Mouse (Mus musculus) heart, embryonic 13.5 days (tissue): ENCODE measurements around the gene Hrh2. TPM values are rescaled to one million over a fixed set of nuclear protein-coding genes. Genes with fewer than 3 reads are reported as not detected.

Experiments
- ATAC-seq: fragments of 200-750 bp; cut with Nextera tagmentation; 2 replicates; pipeline ENCODE4 v1.8.0; 2017; ENCODE audit warnings: moderate TSS enrichment; ENCODE audit not compliant: insufficient number of reproducible peaks, low FRiP score, low TSS enrichment; ENCODE audit errors: extremely low read depth
- H3K27ac ChIP-seq: fragments of 300-500 bp; sonication (generic); replicated peaks from 2 replicates; pipeline ENCODE4 v1.5.1; 2015; ENCODE audit warnings: moderate library complexity, mild to moderate bottlenecking, inconsistent platforms
- H3K27me3 ChIP-seq: fragments of 300-500 bp; sonication (generic); replicated peaks from 2 replicates; pipeline ENCODE4 v1.6.1; 2015; ENCODE audit warnings: mild to moderate bottlenecking, inconsistent platforms
- H3K36me3 ChIP-seq: fragments of 300-500 bp; sonication (generic); 2 replicates; pipeline ENCODE4 v1.6.1; 2015; ENCODE audit warnings: mild to moderate bottlenecking, inconsistent platforms
- H3K4me1 ChIP-seq: fragments of 300-500 bp; sonication (generic); 2 replicates; pipeline ENCODE4 v1.6.1; 2015; ENCODE audit warnings: inconsistent platforms
- H3K4me2 ChIP-seq: fragments of 300-500 bp; sonication (generic); 2 replicates; pipeline ENCODE4 v1.6.1; 2015; ENCODE audit warnings: inconsistent platforms, mild to moderate bottlenecking, moderate library complexity
- H3K4me3 ChIP-seq: fragments of 300-500 bp; sonication (generic); 2 replicates; pipeline ENCODE4 v1.5.1; 2015; ENCODE audit warnings: moderate library complexity, mild to moderate bottlenecking, inconsistent platforms
- H3K9ac ChIP-seq: fragments of 300-500 bp; sonication (generic); 2 replicates; pipeline ENCODE4 v1.6.1; 2015; ENCODE audit warnings: inconsistent platforms, mild to moderate bottlenecking, moderate library complexity
- H3K9me3 ChIP-seq: fragments of 300-500 bp; sonication (generic); 2 replicates; pipeline ENCODE4 v1.6.1; 2016; ENCODE audit warnings: inconsistent platforms
- WGBS: fragments of 180-500 bp; shearing (Covaris S2); methylation state at CpG from one replicate; pipeline ENCODE4 v1.1.7; 2015; ENCODE audit warnings: mixed read lengths; 5-methylcytosine and 5-hydroxymethylcytosine counted together
- polyA plus RNA-seq: library from polyadenylated mRNA; unstranded; fragments of >200 nt; fragmentation: Nextera tagmentation; extraction: Ambion mirVana; gene quantifications from 2 replicates; pipeline ENCODE4 v1.2.1, GENCODE M21; 2015

The Hrh2 gene
- polyA plus RNA-seq, 1 experiment from 2014 or later: 0.05 TPM

DNA sequence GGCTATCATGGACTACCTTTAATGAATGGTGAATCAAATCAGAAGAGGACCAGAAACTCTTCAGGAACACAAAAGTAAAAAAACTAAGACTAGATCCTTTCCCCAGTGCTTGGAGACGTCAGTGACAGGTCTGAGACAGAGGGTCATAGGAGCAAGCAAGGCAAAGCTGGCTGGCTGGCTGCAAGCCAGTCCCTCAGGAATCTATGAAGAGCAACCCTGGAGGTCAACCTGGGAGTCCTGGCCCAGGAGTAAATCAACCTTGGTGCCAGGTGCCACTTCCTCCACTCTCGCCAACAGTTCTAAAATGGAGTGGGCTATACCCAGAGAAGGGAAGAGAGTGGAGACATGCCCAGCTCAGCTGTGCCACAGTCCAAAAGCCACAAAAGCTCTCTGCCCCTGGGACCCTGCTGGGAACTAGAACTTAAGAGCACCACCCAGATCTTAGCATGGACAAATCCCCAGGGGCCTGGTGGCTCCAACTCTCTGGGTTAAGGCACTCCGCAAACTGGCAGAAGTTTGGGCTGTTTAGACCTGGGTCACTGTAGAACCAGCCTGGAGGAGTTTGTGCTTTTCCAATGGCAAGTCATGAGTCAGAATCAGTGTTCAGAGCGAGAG, 15.4 kb upstream of the Hrh2 start:
- WGBS: 73% methylated on average over 4 of the region's 4 CpGs

GRCm38 (mm10) chr13:54177346-54177745, 14.6 kb upstream of the Hrh2 start:
- Histone ChIP-seq H3K9me3 (0 out of 2 replicates have a peak, but pooled peaks cover 4% of the 10 kb centered on the region), H3K9ac (no peak overlapping the region), H3K36me3 (no peaks in the 10 kb centered on the region), H3K4me3 (no peak overlapping the region), H3K4me1 (peaks cover 18% of the 10 kb centered on the region), H3K4me2 (no peak overlapping the region), H3K27me3 (no peaks in the 10 kb centered on the region; the same call in 1 of the 2 replicates), H3K27ac (no peak overlapping the region)
- 63% methylated on average over 2 of the region's 2 CpGs for WGBS
- no peak for ATAC-seq

More for the DNA sequence above, 15.4 kb upstream of the Hrh2 start:
- no peaks in the 10 kb centered on the region for H3K36me3 ChIP-seq
- 0 out of 2 replicates have a peak, but pooled peaks cover 4% of the 10 kb centered on the region for H3K9me3 ChIP-seq
- peaks cover 18% of the 10 kb centered on the region for H3K4me1 ChIP-seq
- H3K4me3 ChIP-seq: no peak overlapping the region
- no peak for ATAC-seq
- H3K9ac ChIP-seq: no peak overlapping the region
- no peak overlapping the region for H3K4me2 ChIP-seq
- no peak overlapping the region for H3K27ac ChIP-seq
- no peaks in the 10 kb centered on the region; the same call in 1 of the 2 replicates for H3K27me3 ChIP-seq

GRCm38 (mm10) chr13:54178647-54179046, 13.3 kb upstream of the Hrh2 start:
- ATAC-seq: no peak
- H3K4me2 ChIP-seq: no peak overlapping the region
- WGBS: 34% methylated on average over 5 of the region's 5 CpGs

GRCm38 (mm10) chr13:54179971-54180370, 12.0 kb upstream of the Hrh2 start:
- no peak for ATAC-seq

More at GRCm38 (mm10) chr13:54178647-54179046, 13.3 kb upstream of the Hrh2 start:
- no peak overlapping the region for H3K9ac ChIP-seq
- H3K27ac ChIP-seq: no peak overlapping the region
- peaks cover 18% of the 10 kb centered on the region for H3K4me1 ChIP-seq
- no peak overlapping the region for H3K4me3 ChIP-seq
- H3K9me3 ChIP-seq: 0 out of 2 replicates have a peak, but pooled peaks cover 4% of the 10 kb centered on the region
- no peaks in the 10 kb centered on the region; the same call in 1 of the 2 replicates for H3K27me3 ChIP-seq
- no peaks in the 10 kb centered on the region for H3K36me3 ChIP-seq

GRCm38 (mm10) chr13:54180461-54180860, 11.5 kb upstream of the Hrh2 start:
- Histone ChIP-seq H3K4me1 (peaks cover 18% of the 10 kb centered on the region), H3K36me3 (no peaks in the 10 kb centered on the region), H3K9me3 (no peaks in the 10 kb centered on the region), H3K4me2 (no peak overlapping the region), H3K4me3 (no peak overlapping the region), H3K9ac (no peak overlapping the region), H3K27ac (no peak overlapping the region), H3K27me3 (no peaks in the 10 kb centered on the region; the same call in 1 of the 2 replicates)
- 45% methylated on average over 3 of the region's 3 CpGs for WGBS
- ATAC-seq: no peak

More at GRCm38 (mm10) chr13:54179971-54180370, 12.0 kb upstream of the Hrh2 start:
- Histone ChIP-seq H3K27me3 (no peaks in the 10 kb centered on the region; the same call in 1 of the 2 replicates), H3K36me3 (no peaks in the 10 kb centered on the region), H3K27ac (no peak overlapping the region), H3K4me1 (peaks cover 18% of the 10 kb centered on the region), H3K4me2 (no peak overlapping the region), H3K9ac (no peak overlapping the region), H3K4me3 (no peak overlapping the region), H3K9me3 (0 out of 2 replicates have a peak, but pooled peaks cover under 1% of the 10 kb centered on the region)
- WGBS: 67% methylated on average over 3 of the region's 3 CpGs

GRCm38 (mm10) chr13:54181318-54181717, 10.6 kb upstream of the Hrh2 start:
- Histone ChIP-seq H3K9ac (no peak overlapping the region), H3K36me3 (no peaks in the 10 kb centered on the region), H3K4me3 (no peak overlapping the region), H3K27ac (no peak overlapping the region), H3K4me1 (peaks cover 18% of the 10 kb centered on the region), H3K4me2 (no peak overlapping the region), H3K27me3 (no peaks in the 10 kb centered on the region; the same call in 1 of the 2 replicates), H3K9me3 (no peaks in the 10 kb centered on the region)
- 78% methylated on average over 6 of the region's 6 CpGs for whole genome bisulfite sequencing
- no peak for ATAC-seq

GRCm38 (mm10) chr13:54181947-54182346, 10.0 kb upstream of the Hrh2 start:
- no peak for ATAC-seq
- Histone ChIP-seq H3K36me3 (no peaks in the 10 kb centered on the region), H3K9me3 (no peaks in the 10 kb centered on the region), H3K9ac (no peak overlapping the region), H3K27ac (no peak overlapping the region), H3K4me1 (peaks cover 18% of the 10 kb centered on the region), H3K4me3 (no peak overlapping the region), H3K4me2 (no peak overlapping the region), H3K27me3 (no peaks in the 10 kb centered on the region; the same call in 1 of the 2 replicates)
- 79% methylated on average over 4 of the region's 4 CpGs for WGBS

- no peak for ATAC-seq
- no peaks in the 10 kb centered on the region for H3K4me1 ChIP-seq
- no peak overlapping the region for H3K4me3 ChIP-seq
- H3K9ac ChIP-seq: no peak overlapping the region
- H3K36me3 ChIP-seq: no peaks in the 10 kb centered on the region
- H3K4me2 ChIP-seq: no peak overlapping the region
- 71% methylated on average over 5 of the region's 5 CpGs for WGBS
- H3K27ac ChIP-seq: no peak overlapping the region
- no peaks in the 10 kb centered on the region for H3K9me3 ChIP-seq
- H3K27me3 ChIP-seq: peaks cover 16% of the 10 kb centered on the region; the same call in 1 of the 2 replicates
These were observed 5.5 kb upstream of the Hrh2 start for GRCm38 (mm10) chr13:54186394-54186793.

DNA sequence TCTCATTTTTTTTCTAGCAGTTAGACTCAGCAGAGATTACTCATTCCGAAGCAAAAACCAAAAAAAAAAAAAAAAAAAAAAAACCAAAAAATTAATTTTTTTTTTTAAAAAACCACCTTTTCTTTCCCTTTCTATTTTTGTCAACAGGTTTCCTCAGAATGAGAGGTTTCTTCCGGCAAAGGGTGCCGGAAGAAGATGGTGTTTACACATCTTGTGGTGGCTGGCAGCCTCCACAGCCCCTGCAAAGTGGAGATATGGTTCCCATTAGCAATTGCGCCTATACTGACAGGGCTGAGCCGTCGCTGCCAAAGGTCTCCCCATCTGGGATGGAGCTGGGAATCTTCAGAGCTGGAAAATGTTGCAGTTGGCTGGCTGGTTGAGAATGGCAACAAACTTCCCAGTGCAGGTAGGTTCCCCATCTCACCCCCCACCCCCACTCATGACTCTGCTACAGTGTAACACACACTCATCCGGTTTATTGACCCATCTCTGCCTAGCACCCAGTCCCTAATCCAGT, 3.7 kb upstream of the Hrh2 start:
- H3K9ac ChIP-seq: no peak overlapping the region
- H3K4me2 ChIP-seq: no peak overlapping the region
- WGBS: 58% methylated on average over 7 of the region's 7 CpGs
- ATAC-seq: no peak
- H3K27ac ChIP-seq: no peak overlapping the region
- H3K36me3 ChIP-seq: no peaks in the 10 kb centered on the region
- H3K4me1 ChIP-seq: peaks cover 8% of the 10 kb centered on the region
- H3K27me3 ChIP-seq: peaks cover 32% of the 10 kb centered on the region
- no peaks in the 10 kb centered on the region for H3K9me3 ChIP-seq
- no peak overlapping the region for H3K4me3 ChIP-seq

- Histone ChIP-seq H3K9ac (no peak overlapping the region), H3K27me3 (peaks cover 48% of the 10 kb centered on the region)
These were observed 2.0 kb upstream of the Hrh2 start for GRCm38 (mm10) chr13:54189896-54190295.

DNA sequence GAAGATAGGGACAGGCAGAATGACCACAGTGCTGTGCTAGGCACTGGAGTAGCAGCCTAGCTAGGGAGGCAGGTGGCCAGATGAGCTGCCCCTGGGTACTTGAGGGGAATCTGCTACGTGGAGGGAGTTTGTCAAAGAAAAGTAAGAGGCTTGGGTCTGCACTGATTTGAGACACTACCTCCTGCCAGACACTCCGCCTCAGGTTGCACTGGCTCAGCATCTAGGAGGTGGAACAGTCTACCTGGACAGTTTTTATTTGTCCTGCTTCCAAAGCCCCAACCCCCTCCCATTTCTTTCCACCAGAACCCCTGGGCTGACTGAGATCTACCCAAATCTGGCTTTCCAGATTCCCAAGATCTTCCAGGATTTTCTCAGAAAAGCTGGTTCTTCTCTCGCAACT, 748 bp upstream of the Hrh2 start:
- Histone ChIP-seq H3K4me3 (no peak overlapping the region), H3K4me2 (no peak overlapping the region), H3K4me1 (peaks cover 8% of the 10 kb centered on the region), H3K27ac (no peak overlapping the region), H3K9ac (no peak overlapping the region), H3K9me3 (no peaks in the 10 kb centered on the region), H3K36me3 (no peaks in the 10 kb centered on the region), H3K27me3 (peaks cover 51% of the 10 kb centered on the region)
- 57% methylated on average over 3 of the region's 3 CpGs for WGBS
- ATAC-seq: no peak

More at GRCm38 (mm10) chr13:54189896-54190295, 2.0 kb upstream of the Hrh2 start:
- no peak for ATAC-seq
- H3K4me1 ChIP-seq: peaks cover 8% of the 10 kb centered on the region
- WGBS: 63% methylated on average over 14 of the region's 14 CpGs
- no peaks in the 10 kb centered on the region for H3K9me3 ChIP-seq
- H3K36me3 ChIP-seq: no peaks in the 10 kb centered on the region
- H3K27ac ChIP-seq: no peak overlapping the region
- H3K4me2 ChIP-seq: no peak overlapping the region
- no peak overlapping the region for H3K4me3 ChIP-seq

GRCm38 (mm10) chr13:54193580-54193979, 1.7 kb downstream of the Hrh2 start:
- Histone ChIP-seq H3K9ac (no peak overlapping the region), H3K4me2 (no peak overlapping the region), H3K27me3 (peaks cover 56% of the 10 kb centered on the region), H3K4me3 (no peak overlapping the region), H3K9me3 (no peaks in the 10 kb centered on the region), H3K27ac (no peak overlapping the region), H3K36me3 (no peaks in the 10 kb centered on the region), H3K4me1 (peaks cover 8% of the 10 kb centered on the region)
- 38% methylated on average over 5 of the region's 5 CpGs for WGBS
- ATAC-seq: no peak
